ENCODE assay signal across 12 mouse cellular contexts in the genomic region with DNA sequence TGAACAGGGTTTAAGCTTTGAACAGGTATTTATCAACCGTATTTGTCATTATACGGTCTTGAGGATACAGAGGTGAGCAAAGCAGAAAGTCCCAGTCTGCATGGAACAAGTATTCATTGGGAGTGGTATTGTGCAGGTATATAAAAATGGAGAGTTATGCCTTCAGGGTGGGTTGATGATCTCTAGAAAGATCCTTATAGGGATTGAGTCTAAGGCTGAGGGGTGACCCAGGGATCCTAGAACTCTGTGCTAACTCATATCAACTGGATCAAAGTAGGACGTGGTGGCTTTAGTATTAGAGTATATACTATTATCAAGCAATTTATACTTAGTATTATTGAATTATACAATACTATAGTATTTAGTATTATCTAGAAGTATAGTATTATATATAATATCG.
DNase-seq lines count a peak whose midpoint lies in the region; ATAC-seq and TF ChIP-seq lines count a peak whose summit lies in the region.
"Had no signal": no experiment of that assay in that cellular context is flagged by ENCODE, and none has a peak within 500 bp of the region (broad histone marks: within the 10 kb centered on the region; RNA-seq: fewer than 3 reads in every experiment).

No protein-coding gene starts in this region.

- no peak for DNase-seq in neural tube, embryonic 11.5 days (ENCODE audit: low spot score)
- no peak for DNase-seq in neural tube, embryonic 10.5 days (ENCODE audit: extremely low spot score, low spot score)
- DNase-seq in hindbrain, embryonic 10.5 days (ENCODE audit: low spot score): no peak
- no peak for DNase-seq in limb, embryonic 14.5 days (ENCODE audit: low spot score)
- DNase-seq in cerebellum, adult 11-12 months: no peak
- no peak for DNase-seq in left cerebral cortex, postnatal 14 days (ENCODE audit: low spot score in 2 of 2)
- DNase-seq in gastrocnemius, adult 18-20 months (ENCODE audit: low spot score): no peak
- DNase-seq: gastrocnemius, adult 2 months; heart, postnatal 36 days; lung, postnatal 14 days had no signal

- 84% methylated on average over 4 of the region's 4 CpGs for WGBS in neural tube, embryonic 11.5 days
- WGBS in hindbrain, embryonic 10.5 days: 85% methylated on average over 4 of the region's 4 CpGs
- 83% methylated on average over 4 of the region's 4 CpGs for WGBS in limb, embryonic 14.5 days
- 82% methylated on average over 4 of the region's 4 CpGs for WGBS in stomach, embryonic 16.5 days

- no peaks in the 10 kb centered on the region for H3K4me1 ChIP-seq in neural tube, embryonic 11.5 days (ENCODE audit: control insufficient read depth, insufficient read depth, low read length)
- H3K4me1 ChIP-seq in hindbrain, embryonic 10.5 days (replicated peaks): peaks cover 13% of the 10 kb centered on the region; the same call in 1 of the 2 replicates
- peaks cover 6% of the 10 kb centered on the region; the same call in 1 of the 2 replicates for H3K4me1 ChIP-seq in limb, embryonic 14.5 days (ENCODE audit: control insufficient read depth, insufficient read depth, low read length)
- no peaks in the 10 kb centered on the region for H3K4me1 ChIP-seq in stomach, embryonic 16.5 days (ENCODE audit: control insufficient read depth, insufficient read depth, low read length)

- H3K27me3 ChIP-seq in neural tube, embryonic 11.5 days (ENCODE audit: control insufficient read depth, insufficient read depth, low read length): no peaks in the 10 kb centered on the region
- no peaks in the 10 kb centered on the region for H3K27me3 ChIP-seq in hindbrain, embryonic 10.5 days (ENCODE audit: insufficient read depth, poor library complexity, severe bottlenecking)
- no peaks in the 10 kb centered on the region for H3K27me3 ChIP-seq in limb, embryonic 14.5 days (ENCODE audit: control insufficient read depth, insufficient read depth, low read length)
- H3K27me3 ChIP-seq in stomach, embryonic 16.5 days (ENCODE audit: control insufficient read depth, insufficient read depth, low read length): no peaks in the 10 kb centered on the region
- H3K27me3 ChIP-seq: CH12.LX had no signal

- intact Hi-C loops in left cerebral cortex, postnatal 14 days (cut with DNase I): loop anchor here (5.0 kb wide), 1 partner anchor 91 kb away; no protein-coding TSS in a partner anchor

- no peak overlapping the region for H3K9ac ChIP-seq in neural tube, embryonic 11.5 days (ENCODE audit: low read length)
- no peak overlapping the region for H3K9ac ChIP-seq in limb, embryonic 14.5 days (ENCODE audit: low read depth, low read length, severe bottlenecking)
- no peak overlapping the region for H3K9ac ChIP-seq in stomach, embryonic 16.5 days (ENCODE audit: low read length)

- no peaks in the 10 kb centered on the region for H3K9me3 ChIP-seq in neural tube, embryonic 11.5 days (ENCODE audit: control insufficient read depth, low read length)
- H3K9me3 ChIP-seq in hindbrain, embryonic 10.5 days: no peaks in the 10 kb centered on the region
- H3K9me3 ChIP-seq in limb, embryonic 14.5 days (ENCODE audit: control insufficient read depth, low read length): no peaks in the 10 kb centered on the region
- no peaks in the 10 kb centered on the region for H3K9me3 ChIP-seq in stomach, embryonic 16.5 days (replicated peaks; ENCODE audit: control insufficient read depth, low read length)

- no peak for ATAC-seq in neural tube, embryonic 11.5 days (ENCODE audit: insufficient read depth, low FRiP score, low TSS enrichment)
- ATAC-seq in limb, embryonic 14.5 days (ENCODE audit: low FRiP score, low read depth): no peak
- no peak for ATAC-seq in stomach, embryonic 16.5 days (ENCODE audit: insufficient read depth, low FRiP score)

- TF ChIP-seq POLR2A in limb, embryonic 14.5 days (IDR thresholded peaks at IDR 0.05; ENCODE audit: borderline replicate concordance, extremely low read depth, insufficient read depth, insufficient read length): no peak

- H3K27ac ChIP-seq in neural tube, embryonic 11.5 days (ENCODE audit: low read depth, low read length): no peak overlapping the region
- H3K27ac ChIP-seq in hindbrain, embryonic 10.5 days: no peak overlapping the region
- H3K27ac ChIP-seq in limb, embryonic 14.5 days (replicated peaks; ENCODE audit: low read depth, low read length): no peak overlapping the region
- no peak overlapping the region for H3K27ac ChIP-seq in stomach, embryonic 16.5 days (ENCODE audit: low read length)
- H3K27ac ChIP-seq: gastrocnemius, adult 2 months had no signal

- H3K36me3 ChIP-seq in neural tube, embryonic 11.5 days (ENCODE audit: control insufficient read depth, insufficient read depth, low read length): no peaks in the 10 kb centered on the region
- no peaks in the 10 kb centered on the region for H3K36me3 ChIP-seq in hindbrain, embryonic 10.5 days
- no peaks in the 10 kb centered on the region for H3K36me3 ChIP-seq in limb, embryonic 14.5 days (ENCODE audit: control insufficient read depth, insufficient read depth, low read length)
- H3K36me3 ChIP-seq in stomach, embryonic 16.5 days (ENCODE audit: control insufficient read depth, insufficient read depth, low read length): no peaks in the 10 kb centered on the region

- peak overlapping the region; percentile 43; the same call in 1 of the 2 replicates for H3K4me2 ChIP-seq in neural tube, embryonic 11.5 days (ENCODE audit: low read depth)
- H3K4me2 ChIP-seq in limb, embryonic 14.5 days (replicated peaks; ENCODE audit: low read depth, low read length, severe bottlenecking): peak overlapping the region; percentile 43; the same call in 1 of the 2 replicates
- H3K4me2 ChIP-seq in stomach, embryonic 16.5 days (ENCODE audit: low read depth, low read length): peak overlapping the region; percentile 50; the same call in 1 of the 2 replicates

- H3K4me3 ChIP-seq in neural tube, embryonic 11.5 days (ENCODE audit: low read depth, low read length): no peak overlapping the region
- H3K4me3 ChIP-seq in hindbrain, embryonic 10.5 days: peak overlapping the region; percentile 49; the same call in 1 of the 2 replicates
- no peak overlapping the region for H3K4me3 ChIP-seq in limb, embryonic 14.5 days (replicated peaks; ENCODE audit: low read length)
- H3K4me3 ChIP-seq in stomach, embryonic 16.5 days (replicated peaks; ENCODE audit: low read length): no peak overlapping the region
- H3K4me3 ChIP-seq: gastrocnemius, adult 2 months had no signal
